Mouse (Mus musculus) thymus, postnatal 4 days (tissue): ENCODE data around the gene Rad51b.
A peak's percentile ranks its signal among the peaks of the same experiment; 100 is the strongest.

Experiments
- DNase-seq: peaks from one replicate; pipeline ENCODE4 v3.0.0; 2021

Rad51b gene

GRCm38 (mm10) chr12:79663893-79664574, 367.0 kb downstream of the Rad51b start:
- DNase-seq = no peak

- DNase-seq = no peak
These were observed 377.9 kb downstream of the Rad51b start for GRCm38 (mm10) chr12:79674846-79675439.

- no peak for DNase-seq
These were observed 378.5 kb downstream of the Rad51b start for GRCm38 (mm10) chr12:79675440-79676176.

GRCm38 (mm10) chr12:79676251-79676650, 379.2 kb downstream of the Rad51b start:
- no peak for DNase-seq

- DNase-seq = no peak
These were observed 379.8 kb downstream of the Rad51b start for GRCm38 (mm10) chr12:79676896-79677295.

GRCm38 (mm10) chr12:79679251-79679901, 382.3 kb downstream of the Rad51b start:
- no peak for DNase-seq

GRCm38 (mm10) chr12:79679941-79680697, 383.0 kb downstream of the Rad51b start:
- DNase-seq = no peak

- no peak for DNase-seq
These were observed 383.6 kb downstream of the Rad51b start for GRCm38 (mm10) chr12:79680698-79681072.

GRCm38 (mm10) chr12:79681571-79681970, 384.5 kb downstream of the Rad51b start:
- no peak for DNase-seq

- no peak for DNase-seq
These were observed 386.3 kb downstream of the Rad51b start for GRCm38 (mm10) chr12:79683350-79683749.

- no peak for DNase-seq
These were observed 386.7 kb downstream of the Rad51b start for GRCm38 (mm10) chr12:79683759-79684158.

- DNase-seq = no peak
These were observed 387.3 kb downstream of the Rad51b start for GRCm38 (mm10) chr12:79684338-79684737.

- no peak for DNase-seq
These were observed 389.7 kb downstream of the Rad51b start for GRCm38 (mm10) chr12:79686594-79687325.

- no peak for DNase-seq
These were observed 390.8 kb downstream of the Rad51b start for GRCm38 (mm10) chr12:79687683-79688386.

- no peak for DNase-seq
These were observed 392.2 kb downstream of the Rad51b start for GRCm38 (mm10) chr12:79689299-79689698.

- no peak for DNase-seq
These were observed 395.1 kb downstream of the Rad51b start for GRCm38 (mm10) chr12:79691929-79692862.

GRCm38 (mm10) chr12:79695832-79696434, 398.9 kb downstream of the Rad51b start:
- no peak for DNase-seq

- DNase-seq = peak; percentile 29
These were observed 406.5 kb downstream of the Rad51b start for GRCm38 (mm10) chr12:79703555-79703954.

- DNase-seq = no peak
These were observed 408.6 kb downstream of the Rad51b start for GRCm38 (mm10) chr12:79705501-79706266.
